Mouse (Mus musculus) E14TG2a.4 (cell line): ENCODE results near the gene Dot1l.

Source experiments
- CTCF ChIP-seq: conservative IDR thresholded peaks from 2 replicates; pipeline ENCODE4 v1.5.1; 2014; ENCODE audit warnings: low read length
- NANOG ChIP-seq: IDR thresholded peaks from 2 replicates; pipeline ENCODE4 v1.6.1; 2014; ENCODE audit warnings: borderline replicate concordance, low read length, mixed read lengths

DNA sequence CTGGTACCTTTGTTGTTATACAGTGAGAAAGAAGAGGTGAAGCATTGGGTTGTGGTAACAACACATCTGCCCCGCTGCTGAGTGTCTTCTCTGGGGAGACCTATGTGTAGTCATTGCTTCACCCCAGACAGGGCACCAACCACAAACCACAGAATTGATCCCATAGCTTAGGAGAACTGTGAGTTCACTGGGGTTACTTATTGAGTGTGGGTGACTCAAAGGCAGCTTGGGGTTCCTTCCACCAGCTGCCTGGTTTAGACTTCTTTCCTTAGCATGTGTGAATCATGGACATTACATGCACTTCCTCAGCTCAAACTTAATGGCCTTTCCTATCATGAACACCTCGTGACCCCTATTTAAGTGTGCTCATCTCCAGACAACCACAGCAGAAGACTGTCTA lies 8.5 kb downstream of the Dot1l start:
- no peak for TF ChIP-seq CTCF
- TF ChIP-seq NANOG: no peak
